In genomic region chr2:166683885-166684544, GRCm38 (mm10) we compare ENCODE assay signal across 9 mouse cellular contexts. TPM values are rescaled to one million over a fixed set of nuclear protein-coding genes. Genes with fewer than 3 reads are reported as not detected.
A peak's percentile ranks its signal among the peaks of the same experiment; 100 is the strongest.
DNase-seq lines count a peak whose midpoint lies in the region; ATAC-seq lines count a peak whose summit lies in the region.
"Had no signal": no experiment of that assay in that cellular context is flagged by ENCODE, and none has a peak within 500 bp of the region (broad histone marks: within the 10 kb centered on the region; RNA-seq: fewer than 3 reads in every experiment).

No protein-coding gene starts in this region.

- H3K36me3 ChIP-seq in embryonic facial prominence, embryonic 10.5 days (replicated peaks): no peaks in the 10 kb centered on the region
- H3K36me3 ChIP-seq in limb, embryonic 11.5 days (ENCODE audit: control insufficient read depth, insufficient read depth, low read length): no peaks in the 10 kb centered on the region
- H3K36me3 ChIP-seq in midbrain, embryonic 14.5 days (ENCODE audit: control insufficient read depth, insufficient read depth, low read length): no peaks in the 10 kb centered on the region

- peak overlapping the region; percentile 30 for H3K4me3 ChIP-seq in embryonic facial prominence, embryonic 10.5 days
- no peak overlapping the region for H3K4me3 ChIP-seq in limb, embryonic 11.5 days (ENCODE audit: low read depth, low read length)
- H3K4me3 ChIP-seq in midbrain, embryonic 14.5 days (replicated peaks; ENCODE audit: low read depth, low read length): no peak overlapping the region

- peaks cover 69% of the 10 kb centered on the region for H3K4me1 ChIP-seq in embryonic facial prominence, embryonic 10.5 days
- peaks cover 23% of the 10 kb centered on the region for H3K4me1 ChIP-seq in limb, embryonic 11.5 days (ENCODE audit: control insufficient read depth, insufficient read depth, low read length)
- H3K4me1 ChIP-seq in midbrain, embryonic 14.5 days (ENCODE audit: control insufficient read depth, insufficient read depth, low read length): peaks cover 16% of the 10 kb centered on the region

- H3K4me2 ChIP-seq in limb, embryonic 11.5 days (ENCODE audit: low read depth, severe bottlenecking): no peak overlapping the region
- H3K4me2 ChIP-seq in midbrain, embryonic 14.5 days (ENCODE audit: low read length): no peak overlapping the region

- H3K9ac ChIP-seq in limb, embryonic 11.5 days (ENCODE audit: low read length): no peak overlapping the region
- H3K9ac ChIP-seq in midbrain, embryonic 14.5 days (replicated peaks; ENCODE audit: low read length): no peak overlapping the region

- ATAC-seq in limb, embryonic 11.5 days (ENCODE audit: insufficient number of reproducible peaks, low FRiP score, low TSS enrichment, low read depth): no peak
- ATAC-seq in midbrain, embryonic 14.5 days (ENCODE audit: low FRiP score, low TSS enrichment): no peak

- H3K27me3 ChIP-seq in embryonic facial prominence, embryonic 10.5 days (replicated peaks; ENCODE audit: low read depth, poor library complexity, severe bottlenecking): no peaks in the 10 kb centered on the region
- H3K27me3 ChIP-seq in limb, embryonic 11.5 days (ENCODE audit: control insufficient read depth, insufficient read depth, low read length): no peaks in the 10 kb centered on the region
- H3K27me3 ChIP-seq in midbrain, embryonic 14.5 days (ENCODE audit: control insufficient read depth, insufficient read depth, low read length): no peaks in the 10 kb centered on the region

- intact Hi-C loops in left cerebral cortex, postnatal 4 days (cut with DNase I): no loop called here

- peak overlapping the region; percentile 60 for H3K27ac ChIP-seq in embryonic facial prominence, embryonic 10.5 days (replicated peaks)
- no peak overlapping the region for H3K27ac ChIP-seq in limb, embryonic 11.5 days (replicated peaks; ENCODE audit: low read depth, low read length)
- peak overlapping the region; percentile 50; the same call in 1 of the 2 replicates for H3K27ac ChIP-seq in midbrain, embryonic 14.5 days (replicated peaks; ENCODE audit: low read depth, low read length)
- H3K27ac ChIP-seq: macrophage had no signal

- no peaks in the 10 kb centered on the region for H3K9me3 ChIP-seq in embryonic facial prominence, embryonic 10.5 days
- H3K9me3 ChIP-seq in limb, embryonic 11.5 days (ENCODE audit: control insufficient read depth, low read length): no peaks in the 10 kb centered on the region
- H3K9me3 ChIP-seq in midbrain, embryonic 14.5 days (ENCODE audit: control insufficient read depth, low read length): no peaks in the 10 kb centered on the region

- WGBS in embryonic facial prominence, embryonic 10.5 days: 11% methylated on average over 13 of the region's 13 CpGs
- WGBS in limb, embryonic 11.5 days: 13% methylated on average over 13 of the region's 13 CpGs
- WGBS in midbrain, embryonic 14.5 days: 17% methylated on average over 13 of the region's 13 CpGs

- DNase-seq in left cerebral cortex, postnatal 4 days: peak; percentile 53
- DNase-seq in left cerebral cortex, adult 11 months (ENCODE audit: low spot score): no peak
- peak; percentile 74 for DNase-seq in embryonic facial prominence, embryonic 10.5 days (ENCODE audit: low spot score)
- peak; percentile 71 for DNase-seq in limb, embryonic 11.5 days (ENCODE audit: low spot score)
- no peak for DNase-seq in midbrain, embryonic 14.5 days
- no peak for DNase-seq in right cerebral cortex, postnatal 25 days
- DNase-seq in ovary, postnatal 14 days (ENCODE audit: low spot score): no peak
- no peak for DNase-seq in thymus, postnatal 25 days

RNA-seq across cellular contexts. Expression of gene Prex1, which starts 29.6 kb away (rescaled TPM):
- total RNA-seq in left cerebral cortex, postnatal 4 days (2021): 10 to 100 TPM; 56.7 to 56.9 TPM
- polyA plus RNA-seq in embryonic facial prominence, embryonic 10.5 days (2016; fragmentation: Nextera tagmentation; extraction: Ambion mirVana): 32.6 and 35.2 TPM in 2 replicates
- polyA plus RNA-seq in limb, embryonic 11.5 days (2014; fragmentation: Nextera tagmentation; extraction: Ambion mirVana): 16.0 and 19.5 TPM in 2 replicates
- 20.3 and 24.2 TPM in 2 replicates for polyA plus RNA-seq in midbrain, embryonic 14.5 days (2014; fragmentation: Nextera tagmentation; extraction: Ambion mirVana)

Comparison
In these comparisons a context has a peak if more than half of its experiments do, and no peak if none do; other contexts are left out.
1. DNase-seq: peak in left cerebral cortex, postnatal 4 days (single experiment), embryonic facial prominence, embryonic 10.5 days (single experiment) and limb, embryonic 11.5 days (single experiment); none in left cerebral cortex, adult 11 months (single experiment), midbrain, embryonic 14.5 days (single experiment), right cerebral cortex, postnatal 25 days (single experiment), ovary, postnatal 14 days (single experiment) and thymus, postnatal 25 days (single experiment).